Mouse (Mus musculus) CD8-positive naive resting alpha-beta T cell, adult 2 months (primary cell): ENCODE measurements at regions not wholly inside any gene's neighbourhood (a gene's known extent, or its start where the extent isn't known, plus 50 kb on each side); places are given as distances from the start of the nearest gene placed in this dataset.

ENCODE experiments used
- DNase-seq, 2 experiments: peaks; one replicate each; pipeline ENCODE4 v3.0.0; 2022; ENCODE audit warnings: low read depth in 2 of 2, low spot score in 2 of 2

DNA sequence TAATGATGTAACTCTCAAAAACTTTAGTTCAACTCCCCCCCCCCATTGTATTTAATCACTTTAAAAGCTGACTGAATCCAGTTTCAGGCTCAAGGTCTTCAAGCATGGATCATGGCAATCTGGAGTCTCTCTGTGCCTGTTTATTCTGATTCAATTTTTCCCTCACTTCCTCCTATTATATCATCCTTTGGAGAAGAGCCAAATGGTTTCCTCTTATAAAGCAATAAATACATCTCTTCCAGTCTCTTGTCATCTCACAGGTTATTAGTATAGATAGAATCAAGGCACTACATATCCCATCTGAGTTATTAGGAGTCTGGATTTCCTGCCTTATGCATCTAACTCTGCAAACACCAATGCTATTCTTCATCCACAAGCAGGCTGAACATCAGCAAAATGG, 530.2 kb upstream of the Pdcd1 start:
- DNase-seq: no peak

DNA sequence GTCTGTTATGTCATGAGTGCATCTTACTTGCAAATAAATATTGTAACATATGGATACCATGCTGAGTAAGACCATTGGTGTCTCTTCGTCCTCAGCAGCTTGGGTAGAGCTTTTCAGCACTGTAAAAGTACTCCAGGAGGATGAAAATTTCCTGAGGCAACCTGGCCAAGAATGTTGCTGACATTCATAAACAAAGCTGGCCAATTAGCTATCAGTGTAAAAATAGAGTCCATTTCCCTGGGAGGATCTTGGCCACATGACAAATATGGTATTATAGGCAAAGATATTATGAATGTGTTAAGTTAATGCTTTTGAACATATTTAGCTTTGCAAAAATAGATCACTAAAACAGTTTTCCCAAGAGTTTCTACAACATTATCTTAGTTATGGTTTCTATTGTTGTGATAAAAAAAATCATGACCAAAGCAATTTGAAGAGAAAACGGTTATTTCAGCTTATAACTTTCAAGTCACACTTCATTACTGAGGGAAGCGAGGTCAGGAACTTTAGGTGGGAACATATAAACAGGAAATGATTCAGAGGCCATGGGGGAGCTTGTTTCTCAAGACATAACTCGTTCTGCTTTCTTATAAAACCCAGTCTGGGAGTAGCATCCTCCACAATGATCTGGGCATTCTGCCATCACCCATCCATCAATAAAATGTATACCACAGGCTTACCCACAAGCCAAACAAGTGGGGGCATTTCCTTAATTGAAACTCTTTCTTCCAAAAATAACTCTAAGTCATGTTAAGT, 529.5 kb upstream of the Pdcd1 start:
- no peak for DNase-seq

DNA sequence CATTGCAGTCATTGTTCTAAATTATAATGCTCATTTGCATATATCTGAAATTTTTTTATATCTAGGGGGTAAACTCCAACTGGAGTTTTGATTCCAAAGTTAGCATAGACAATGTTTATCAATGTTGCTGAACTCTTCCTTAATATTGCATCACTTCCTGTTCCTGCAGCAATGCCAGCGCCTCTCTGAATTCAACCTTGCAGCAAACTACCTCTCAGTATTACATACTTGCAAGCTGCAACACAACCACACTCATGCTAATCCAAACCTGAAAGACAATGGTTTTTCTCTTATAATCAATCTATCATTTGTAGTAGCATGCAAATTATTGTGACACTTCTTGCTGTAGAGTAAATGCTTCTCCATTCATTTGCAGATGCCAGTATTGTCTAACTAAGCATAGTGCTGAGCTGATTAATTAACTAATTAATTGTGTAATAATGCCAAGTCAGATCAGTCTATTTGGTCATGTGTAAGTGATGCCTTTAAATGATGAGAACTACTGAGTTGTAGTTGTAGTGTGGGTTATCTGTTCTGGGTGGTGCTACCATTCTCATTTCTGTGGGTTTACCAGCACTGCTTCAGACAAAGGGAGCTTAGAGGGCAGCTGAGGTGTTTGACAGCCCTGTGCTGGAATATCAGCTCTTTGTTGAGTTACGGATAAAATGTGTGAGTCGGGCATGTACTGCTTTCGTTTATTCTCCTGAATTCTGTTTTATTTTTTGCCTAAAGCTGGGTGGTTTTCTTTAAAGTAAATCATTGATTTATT, 480.6 kb upstream of the Pdcd1 start:
- DNase-seq: no peak

DNA sequence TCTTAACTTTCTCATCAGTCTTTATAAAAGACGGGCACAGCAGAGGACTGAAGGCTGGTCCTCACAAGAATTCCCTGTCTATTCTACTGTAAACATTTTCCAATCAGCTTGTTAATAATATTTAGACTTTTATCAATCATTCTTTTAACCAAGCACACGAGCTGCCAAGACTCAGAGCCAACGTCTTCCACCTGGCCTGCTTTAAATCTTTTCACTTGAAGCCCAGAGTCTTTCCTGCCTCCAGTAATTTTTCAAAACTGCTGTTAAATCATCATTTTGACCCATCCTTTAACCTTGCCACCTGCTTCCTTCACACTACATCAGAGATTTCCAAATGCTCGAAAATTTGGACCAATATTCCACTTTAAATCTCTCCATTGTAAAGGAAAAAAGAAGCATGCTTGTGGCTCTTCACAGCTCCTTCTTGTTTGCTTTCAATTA, 451.7 kb upstream of the Pdcd1 start:
- no peak for DNase-seq

DNA sequence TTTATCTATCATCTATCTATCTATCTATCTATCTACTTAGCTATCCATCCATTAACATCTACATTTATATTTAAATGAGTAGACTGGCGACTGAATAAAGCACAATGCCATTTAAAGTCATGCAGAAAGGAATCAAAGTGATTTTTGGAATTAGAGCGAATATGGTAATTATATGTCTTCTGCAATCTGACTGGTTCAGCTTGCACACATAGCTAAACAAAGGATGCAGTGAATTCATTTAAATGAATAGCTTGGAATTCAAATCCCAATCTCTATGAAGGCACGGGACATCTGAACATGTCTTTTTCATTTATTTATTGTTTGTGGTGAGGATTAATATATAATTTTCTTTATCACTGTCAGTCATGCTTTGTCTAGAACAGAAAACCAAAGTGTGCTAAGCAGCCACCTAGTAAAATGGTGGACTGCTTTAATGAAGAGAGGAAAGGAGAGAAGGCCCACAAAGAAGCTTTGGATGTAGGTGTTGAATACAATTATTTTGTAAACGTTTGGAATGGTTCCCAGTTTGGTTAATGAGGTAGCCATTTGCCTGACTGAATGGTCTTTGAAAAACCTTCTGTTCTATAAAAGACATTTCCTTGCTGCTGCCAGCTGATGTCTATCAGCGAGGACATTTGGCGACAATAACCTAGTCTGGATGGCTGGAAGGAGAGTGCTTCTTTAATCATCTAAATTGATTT, 451.2 kb upstream of the Pdcd1 start:
- no peak for DNase-seq

DNA sequence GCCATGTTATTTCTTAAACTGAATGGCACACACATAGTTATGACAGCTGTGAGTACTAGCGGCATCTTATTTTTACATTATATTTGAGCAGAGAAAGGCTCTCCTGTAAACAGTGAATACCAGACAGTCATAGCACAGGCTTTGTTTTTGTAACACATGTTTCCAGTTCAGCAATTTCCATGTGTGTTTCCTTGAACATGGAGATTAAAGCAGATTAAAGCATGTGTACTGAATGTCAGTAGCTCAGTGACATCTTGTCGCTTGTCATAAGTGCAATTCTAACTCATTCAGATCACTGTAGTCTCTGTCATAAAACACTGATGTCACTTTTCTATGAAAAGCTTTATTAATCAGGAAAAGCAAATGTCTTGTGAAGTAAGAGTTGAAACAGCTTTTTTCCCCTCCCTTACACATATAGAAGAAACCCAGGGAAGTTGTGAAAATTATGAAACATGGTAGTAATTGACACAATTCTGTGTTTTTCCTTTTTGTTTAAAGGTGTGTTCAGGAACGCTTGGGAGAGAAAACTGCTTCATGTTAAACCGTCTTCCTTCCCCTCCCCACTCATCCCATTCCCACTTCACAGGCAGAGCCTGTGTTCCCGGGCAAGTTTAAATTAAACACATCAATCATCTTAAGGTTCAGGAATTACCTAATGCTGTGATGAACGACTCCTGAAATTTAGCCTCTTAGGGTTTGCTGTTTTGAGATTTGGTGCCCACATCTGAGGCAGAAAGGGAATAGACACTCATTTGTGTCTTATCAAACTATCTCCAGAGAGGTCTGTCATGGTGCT, 449.9 kb upstream of the Pdcd1 start:
- no peak for DNase-seq

DNA sequence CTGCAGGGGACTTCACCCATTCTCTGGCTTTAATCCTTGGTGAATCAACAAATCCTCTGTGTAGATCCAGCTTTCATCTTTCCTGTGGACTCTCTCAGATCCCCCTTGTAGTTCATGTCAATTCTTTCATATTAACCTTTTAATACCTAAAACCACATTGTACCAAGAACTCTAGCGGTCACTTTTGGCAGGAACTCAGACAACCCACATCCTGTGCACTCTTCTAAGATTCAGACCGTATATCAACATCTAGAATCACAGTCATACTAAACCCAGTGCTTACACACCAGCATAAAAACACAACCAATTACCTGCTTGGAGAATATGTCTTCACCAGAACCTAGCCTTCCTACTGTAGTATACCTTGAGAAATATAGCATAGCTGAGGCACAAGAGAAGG, 444.6 kb upstream of the Pdcd1 start:
- no peak for DNase-seq

DNA sequence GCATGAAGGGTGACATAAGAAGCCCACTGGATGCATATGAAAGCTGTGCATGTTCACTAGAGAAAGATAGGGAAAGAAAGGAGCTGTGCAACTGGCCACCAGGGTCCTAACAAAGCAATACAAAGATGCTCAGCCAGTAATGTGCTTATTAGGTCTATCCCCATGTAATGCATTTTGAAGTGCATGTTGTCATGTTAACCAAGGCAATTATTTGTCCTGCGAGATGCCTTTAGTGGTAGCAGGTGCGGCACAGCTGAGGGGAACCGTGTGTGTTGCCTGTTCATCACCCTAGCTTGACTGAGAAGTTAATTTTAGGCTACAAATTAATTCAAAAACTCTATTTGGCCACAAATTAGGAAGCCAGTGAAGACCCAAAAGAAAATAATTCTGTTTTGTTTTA, 444.0 kb upstream of the Pdcd1 start:
- DNase-seq: no peak

DNA sequence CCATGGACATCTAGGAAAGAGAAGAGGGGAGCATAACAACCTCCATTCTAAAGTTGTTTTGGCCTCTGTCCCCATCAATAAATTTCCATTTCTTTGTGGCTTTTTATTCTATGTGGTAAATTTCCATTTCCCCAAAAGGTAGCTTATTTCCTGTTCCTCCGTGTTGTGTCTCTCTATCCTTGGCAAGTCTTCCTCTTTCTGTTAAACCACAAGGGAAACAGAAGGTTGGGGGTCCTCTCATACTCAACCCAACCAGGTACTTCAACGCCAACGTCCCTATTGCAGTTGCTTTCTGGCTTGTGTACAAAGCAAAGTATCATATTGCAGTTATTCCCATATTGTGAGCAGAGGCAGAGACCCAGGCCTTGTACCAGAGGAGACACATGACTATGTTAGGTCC, 434.7 kb upstream of the Pdcd1 start:
- no peak for DNase-seq

DNA sequence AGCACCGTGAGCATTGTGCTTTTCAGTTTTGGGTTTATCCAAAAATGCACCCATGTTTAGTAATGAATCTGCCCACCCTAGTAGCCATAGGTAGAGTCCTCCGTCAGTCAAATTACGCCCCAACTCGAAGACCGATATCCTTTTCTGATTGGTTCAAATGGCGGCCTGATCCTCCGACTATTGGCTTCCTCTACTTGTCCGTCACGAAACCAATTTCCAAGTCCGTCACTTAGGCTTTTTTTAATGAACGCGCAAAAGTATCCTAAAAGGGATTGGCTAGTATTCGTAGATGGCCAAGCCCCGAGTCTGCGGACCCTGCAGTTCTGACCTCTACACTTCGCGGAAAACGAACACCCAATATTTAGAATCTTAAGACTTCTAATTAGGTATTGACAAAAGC, 417.5 kb upstream of the Pdcd1 start:
- peak in 1 of 2 experiments; percentile 9 for DNase-seq

DNA sequence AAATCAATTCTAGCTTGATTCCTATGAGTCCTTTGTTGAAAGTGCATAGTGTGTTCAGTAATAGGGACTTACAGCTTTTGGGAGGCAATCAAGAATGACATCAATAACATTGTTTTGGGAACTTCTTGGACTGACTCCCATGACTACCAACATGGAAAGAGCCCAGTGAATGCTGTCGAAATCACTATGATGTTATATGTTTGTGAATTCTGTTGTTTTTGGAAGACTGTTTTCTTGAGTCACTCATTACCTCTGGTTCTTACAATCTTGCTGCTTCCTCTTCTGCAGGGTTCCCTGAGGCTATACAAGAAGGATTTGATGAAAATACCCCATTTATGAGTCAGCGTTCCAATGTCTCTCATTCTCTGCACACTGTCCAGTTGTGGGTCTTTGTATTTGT, 371.4 kb upstream of the Pdcd1 start:
- DNase-seq: no peak

DNA sequence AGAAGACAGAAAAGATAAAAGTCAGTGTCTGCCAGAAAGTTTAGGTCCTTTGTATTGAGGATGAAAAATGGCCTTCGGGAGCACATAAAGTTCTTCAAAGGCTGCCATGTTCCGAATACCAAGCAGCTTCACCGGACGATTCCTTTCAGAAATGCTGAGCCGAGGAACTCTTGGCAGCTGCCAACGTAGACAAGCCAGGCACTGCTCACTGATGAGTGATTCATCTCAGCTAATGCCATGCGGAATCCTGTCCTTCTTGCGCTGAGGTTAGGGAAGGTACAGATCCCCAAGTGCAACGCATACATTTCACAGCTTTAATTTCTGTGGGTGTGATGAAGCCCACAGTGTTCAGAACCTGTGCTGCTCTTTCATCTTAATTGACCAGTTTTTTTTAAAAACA, 360.7 kb upstream of the Pdcd1 start:
- DNase-seq: no peak

DNA sequence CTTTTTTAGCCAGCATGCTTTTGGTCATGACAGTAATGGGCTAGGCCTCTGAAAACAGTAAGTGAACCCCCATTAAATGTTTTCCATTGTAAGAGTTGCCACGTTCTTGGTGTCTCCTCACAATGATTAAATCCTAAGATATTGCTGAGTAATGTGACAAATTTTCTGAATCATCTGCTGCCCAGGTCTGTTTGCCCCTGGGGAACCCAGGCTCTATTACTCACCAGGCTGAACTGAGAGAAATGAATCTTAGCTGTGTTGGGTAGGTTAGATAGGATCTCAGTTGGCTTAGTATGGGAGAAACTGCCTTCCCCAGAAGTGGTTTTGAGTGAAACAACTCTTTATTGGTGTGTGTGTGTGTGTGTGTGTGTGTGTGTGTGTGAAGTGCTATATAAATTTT, 314.3 kb upstream of the Pdcd1 start:
- no peak for DNase-seq

DNA sequence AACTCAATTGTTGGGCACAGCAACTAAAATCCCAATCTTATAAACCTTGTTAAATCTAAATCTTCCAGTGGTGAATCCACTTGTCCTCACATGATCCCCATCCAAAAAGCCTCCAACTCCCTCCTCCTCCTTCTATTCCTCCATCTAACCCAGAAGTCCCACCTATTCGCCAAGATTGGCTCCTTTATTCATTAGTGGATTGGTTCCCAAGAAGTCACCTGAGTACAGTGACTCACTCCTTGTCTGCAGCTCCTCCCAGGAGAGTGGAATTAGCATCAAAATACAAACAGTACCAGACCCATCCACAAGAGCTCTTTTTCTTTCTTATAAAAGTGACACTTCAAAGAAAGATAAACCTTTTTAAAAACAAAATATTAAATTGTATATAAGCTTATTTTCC, 304.6 kb upstream of the Pdcd1 start:
- no peak for DNase-seq

DNA sequence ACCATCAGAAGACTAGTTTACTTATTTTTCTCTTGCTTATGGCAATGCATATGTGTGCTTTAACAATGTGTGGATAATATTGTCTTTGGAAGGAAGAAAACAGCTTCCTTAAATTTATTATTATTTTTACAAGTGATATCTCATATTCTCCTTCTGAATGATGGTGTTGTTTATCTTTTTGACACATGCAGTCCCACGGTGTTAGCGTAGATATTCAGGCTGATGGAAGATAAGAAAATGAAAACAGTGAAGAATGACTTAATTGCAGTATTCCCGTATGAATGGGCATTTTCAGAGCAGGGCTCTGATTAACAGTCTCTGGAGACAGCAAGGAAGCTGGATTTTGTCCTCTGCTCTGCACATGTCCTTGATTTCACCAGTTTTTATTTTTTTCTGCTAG, 303.5 kb upstream of the Pdcd1 start:
- no peak for DNase-seq

DNA sequence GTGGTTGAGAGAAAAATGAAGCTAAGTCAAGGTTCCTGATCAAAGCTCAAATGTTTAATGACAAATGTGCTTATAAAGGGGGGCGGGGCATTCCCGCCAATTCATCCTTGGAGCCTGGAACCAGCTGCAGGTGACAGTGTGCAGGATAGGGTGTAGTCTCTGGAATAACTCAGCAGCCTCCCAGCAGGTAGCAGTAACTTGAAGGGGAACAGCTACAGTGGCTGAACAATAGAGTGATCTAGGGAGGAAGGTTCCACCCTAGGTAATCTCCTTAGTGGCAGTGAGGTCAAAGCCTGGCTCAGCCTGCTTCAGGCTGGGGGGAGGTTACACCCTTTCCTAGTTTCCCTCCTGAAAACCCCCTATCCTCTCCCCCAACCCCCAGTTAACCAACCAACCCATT, 290.2 kb upstream of the Pdcd1 start:
- no peak for DNase-seq

DNA sequence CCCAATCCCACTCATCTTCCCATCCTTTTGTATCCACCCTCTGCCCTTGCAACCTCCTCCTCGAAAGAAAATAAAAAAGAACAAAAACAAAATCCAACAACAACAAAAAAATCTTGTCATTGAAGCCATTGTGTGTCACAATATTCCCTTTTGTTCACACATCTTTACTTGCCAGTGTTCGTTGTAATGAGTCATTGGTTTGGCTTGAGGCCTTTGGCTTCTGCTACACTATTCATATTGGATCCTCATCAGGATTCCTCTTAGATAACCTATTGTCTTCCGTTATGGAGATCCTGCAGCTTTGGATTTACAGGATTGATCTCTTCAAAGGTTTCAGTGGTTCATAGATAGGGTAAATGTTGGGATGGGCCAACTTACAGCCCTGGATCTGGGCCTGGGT, 288.9 kb upstream of the Pdcd1 start:
- no peak for DNase-seq

DNA sequence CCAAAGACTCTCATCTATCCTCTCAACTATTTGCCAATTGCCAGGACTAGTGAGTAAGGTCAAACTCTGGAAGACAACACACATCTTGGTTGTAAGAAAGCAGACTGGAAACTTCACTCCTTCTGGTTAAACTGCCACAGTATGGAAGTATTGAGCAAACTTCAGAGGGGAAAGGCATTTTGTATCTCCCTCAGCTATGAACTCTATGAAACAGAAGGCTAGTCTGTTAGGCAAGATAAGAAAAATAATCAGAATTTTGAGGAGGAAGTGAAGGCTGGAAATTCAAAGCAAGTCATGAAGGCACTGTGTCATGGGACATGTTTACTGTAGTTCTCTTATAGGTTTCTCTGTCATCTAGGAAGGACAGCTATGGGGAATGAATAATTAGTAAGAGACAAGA, 265.7 kb upstream of the Pdcd1 start:
- no peak for DNase-seq

DNA sequence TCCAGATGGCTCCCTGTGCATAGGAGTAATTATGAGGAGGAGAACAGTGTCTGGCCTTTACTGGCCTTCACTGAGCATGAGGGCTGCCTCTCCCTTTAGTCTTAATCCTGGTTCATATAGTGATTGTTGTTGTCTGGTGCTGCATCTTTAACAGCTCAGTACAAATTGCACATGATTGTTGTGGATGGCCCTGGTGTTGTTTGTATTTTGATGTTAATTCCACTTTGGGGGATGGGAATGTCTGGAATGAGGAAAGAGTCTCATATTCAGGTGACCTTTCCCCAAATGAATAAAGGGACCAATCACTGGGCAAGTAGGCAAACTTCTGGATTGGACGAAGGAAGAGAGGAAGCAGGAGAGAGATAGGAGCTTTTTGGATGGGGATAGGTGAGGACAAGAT, 246.0 kb upstream of the Pdcd1 start:
- DNase-seq: no peak

DNA sequence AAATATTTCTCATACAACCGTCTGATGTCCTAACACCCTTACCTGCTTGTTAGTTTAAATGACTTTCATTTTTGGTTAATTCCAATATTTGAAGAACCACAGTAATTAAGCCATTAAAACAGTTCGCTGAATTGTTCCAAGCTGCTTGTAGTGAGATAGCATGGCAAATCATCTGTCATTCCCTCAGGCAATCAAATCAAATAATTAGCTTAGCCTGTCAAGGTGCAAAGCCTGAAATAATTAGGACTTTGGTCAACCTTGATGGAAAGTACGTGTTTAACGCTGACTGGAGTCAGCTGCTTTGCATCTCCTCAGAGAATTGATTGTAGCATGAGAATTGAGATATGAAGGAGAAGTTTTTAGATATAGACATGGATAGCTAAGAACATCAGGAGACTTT, 220.2 kb upstream of the Pdcd1 start:
- no peak for DNase-seq

DNA sequence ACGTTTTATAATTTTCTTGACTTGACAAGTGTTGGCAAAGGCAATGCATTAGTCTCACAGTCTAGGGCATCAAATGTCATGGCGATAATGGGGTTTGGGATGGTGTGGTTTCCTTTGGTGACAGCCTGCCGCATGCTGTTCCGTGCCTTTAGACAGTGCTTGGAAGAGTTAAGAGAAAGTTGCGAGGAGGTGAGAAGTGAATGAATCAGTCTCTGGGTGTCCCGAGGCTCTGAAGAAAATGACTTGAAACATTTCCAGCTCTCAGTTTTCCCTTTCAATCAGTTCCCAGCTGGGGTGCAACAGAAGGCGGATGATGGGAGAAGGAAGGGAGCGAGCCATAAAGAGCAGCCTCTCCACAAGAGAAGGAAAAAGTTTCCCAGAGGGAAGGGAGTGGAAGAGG, 211.0 kb upstream of the Pdcd1 start:
- DNase-seq: no peak
